Mouse (Mus musculus) liver, embryonic 12.5 days (tissue): ENCODE measurements around the gene Iqca. TPM values are rescaled to one million over a fixed set of nuclear protein-coding genes. Genes with fewer than 3 reads are reported as not detected.

Experiments
- ATAC-seq: fragments of 200-750 bp; cut with Nextera tagmentation; 2 replicates; pipeline ENCODE4 v1.8.0; 2017; ENCODE audit warnings: moderate number of reproducible peaks, mild to moderate bottlenecking, moderate library complexity
- H3K27ac ChIP-seq: fragments of 300-500 bp; sonication (generic); 2 replicates; pipeline ENCODE4 v1.5.1; 2016; ENCODE audit warnings: mild to moderate bottlenecking
- H3K27me3 ChIP-seq: fragments of 300-500 bp; sonication (generic); replicated peaks from 2 replicates; pipeline ENCODE4 v1.6.1; 2016; ENCODE audit warnings: mild to moderate bottlenecking, moderate library complexity
- H3K36me3 ChIP-seq: fragments of 300-500 bp; sonication (generic); 2 replicates; pipeline ENCODE4 v1.6.1; 2016; ENCODE audit warnings: mild to moderate bottlenecking, moderate library complexity
- H3K4me1 ChIP-seq: fragments of 300-500 bp; sonication (generic); 2 replicates; pipeline ENCODE4 v1.6.1; 2016
- H3K4me2 ChIP-seq: fragments of 300-500 bp; sonication (generic); 2 replicates; pipeline ENCODE4 v1.6.1; 2016; ENCODE audit warnings: mild to moderate bottlenecking, moderate library complexity
- H3K4me3 ChIP-seq: fragments of 300-500 bp; sonication (generic); 2 replicates; pipeline ENCODE4 v1.5.1; 2016; ENCODE audit warnings: mild to moderate bottlenecking, moderate library complexity
- H3K9ac ChIP-seq: fragments of 300-500 bp; sonication (generic); 2 replicates; pipeline ENCODE4 v1.6.1; 2016; ENCODE audit warnings: mild to moderate bottlenecking, moderate library complexity
- H3K9me3 ChIP-seq: fragments of 300-500 bp; sonication (generic); replicated peaks from 2 replicates; pipeline ENCODE4 v1.6.1; 2016; ENCODE audit warnings: mild to moderate bottlenecking, moderate library complexity
- WGBS: fragments of 180-500 bp; shearing (Covaris S2); methylation state at CpG from one replicate; pipeline ENCODE4 v1.1.7; 2016; ENCODE audit not compliant: insufficient replicate concordance; 5-methylcytosine and 5-hydroxymethylcytosine counted together
- polyA plus RNA-seq: library from polyadenylated mRNA; unstranded; fragments of >200 nt; fragmentation: Nextera tagmentation; extraction: Ambion mirVana; gene quantifications from 2 replicates; pipeline ENCODE4 v1.2.1, GENCODE M21; 2016

The Iqca gene
- polyA plus RNA-seq, 1 experiment from 2014 or later: 0.11 TPM

DNA sequence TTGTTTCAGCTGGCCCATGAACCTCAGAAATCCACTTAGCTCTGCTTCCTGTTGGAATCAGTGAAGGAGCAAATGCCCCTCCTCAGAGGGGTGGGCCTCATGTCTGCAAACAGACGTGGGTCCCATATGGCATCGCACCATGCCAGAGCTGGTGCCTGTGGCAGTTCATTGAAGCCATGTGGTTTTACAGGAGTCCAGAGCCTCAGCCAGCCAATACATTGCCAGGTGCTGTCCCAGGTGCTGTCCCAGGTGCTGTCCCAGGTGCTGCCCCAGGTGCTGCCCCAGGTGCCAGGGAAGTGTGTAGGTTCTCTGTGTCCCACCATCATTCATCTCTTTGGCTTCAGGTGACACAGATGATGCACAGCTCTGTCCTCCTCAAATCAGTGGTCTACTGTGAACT is 124.9 kb downstream of the Iqca start:
- no peak overlapping the region for H3K9ac ChIP-seq
- no peak for ATAC-seq
- WGBS: 46% methylated on average over 2 of the region's 2 CpGs

DNA sequence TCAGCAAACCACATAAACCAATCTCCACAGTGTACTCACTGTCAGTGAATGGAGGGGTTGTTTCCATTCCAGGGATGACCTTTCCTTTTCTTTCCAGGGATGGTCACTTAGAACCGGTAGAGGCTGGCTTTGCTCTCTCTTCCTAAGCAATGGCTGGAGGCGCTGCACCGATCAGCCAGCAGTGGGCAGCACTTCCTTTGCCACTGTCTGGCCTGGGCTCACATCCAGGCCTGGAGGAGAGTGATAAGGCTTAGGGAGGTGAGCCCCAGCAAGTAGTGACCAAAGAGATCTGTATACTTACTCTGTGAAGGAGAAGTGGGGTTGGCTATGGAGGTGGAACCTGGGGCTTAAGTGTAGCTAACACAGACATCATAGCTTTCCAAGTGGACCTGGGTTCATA is 126.3 kb downstream of the Iqca start:
- no peak for ATAC-seq
- Histone ChIP-seq H3K4me2 (no peak overlapping the region), H3K9me3 (no peaks in the 10 kb centered on the region), H3K4me1 (no peaks in the 10 kb centered on the region), H3K27me3 (no peaks in the 10 kb centered on the region; the same call in 1 of the 2 replicates), H3K36me3 (no peaks in the 10 kb centered on the region), H3K27ac (no peak overlapping the region), H3K4me3 (no peak overlapping the region), H3K9ac (no peak overlapping the region)
- 14% methylated on average over 3 of the region's 3 CpGs for WGBS

More for the DNA sequence above, 124.9 kb downstream of the Iqca start:
- Histone ChIP-seq H3K36me3 (no peaks in the 10 kb centered on the region), H3K4me1 (no peaks in the 10 kb centered on the region), H3K27me3 (no peaks in the 10 kb centered on the region; the same call in 1 of the 2 replicates), H3K9me3 (no peaks in the 10 kb centered on the region), H3K4me3 (no peak overlapping the region), H3K4me2 (no peak overlapping the region), H3K27ac (no peak overlapping the region)

DNA sequence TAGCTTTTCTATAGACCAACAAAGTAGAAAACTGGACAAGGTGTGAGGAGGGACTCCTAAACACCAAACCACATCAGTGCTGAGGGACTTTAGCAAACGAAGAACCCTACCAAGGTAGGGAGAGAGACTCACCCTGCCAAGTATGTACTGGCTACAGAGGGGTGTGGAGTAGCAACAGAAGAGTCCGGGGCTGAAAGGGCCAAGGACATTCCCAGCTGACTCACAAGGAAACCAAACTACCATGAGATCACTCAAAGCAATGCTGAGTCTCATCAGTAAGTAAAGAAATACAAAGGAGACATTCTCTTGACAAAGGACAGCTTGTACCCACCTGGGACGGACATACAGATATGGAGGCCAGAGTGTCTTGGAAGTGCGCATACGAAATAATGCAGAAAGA is 132.9 kb downstream of the Iqca start:
- Histone ChIP-seq H3K4me3 (no peak overlapping the region), H3K27me3 (no peaks in the 10 kb centered on the region; the same call in 1 of the 2 replicates)
- WGBS: 54% methylated on average over 5 of the region's 5 CpGs

DNA sequence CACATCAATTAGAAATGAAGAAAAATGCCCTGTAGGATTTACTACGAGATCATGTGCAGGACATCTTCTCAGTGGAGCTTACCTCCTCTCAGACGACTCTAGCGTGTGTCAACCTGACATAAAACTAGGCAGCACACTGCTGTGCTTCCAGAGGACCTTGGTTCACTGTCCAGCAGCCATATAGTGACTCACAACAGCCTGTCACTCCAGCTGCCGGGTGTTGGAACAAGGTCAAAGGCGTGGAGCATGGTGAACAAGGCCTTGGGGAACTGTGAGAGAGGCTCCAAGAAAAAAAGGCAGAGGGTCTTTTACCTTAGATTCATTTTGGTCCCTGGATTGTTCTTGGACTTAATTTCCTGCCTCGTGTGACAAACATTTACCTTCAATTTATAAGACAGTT is 135.1 kb downstream of the Iqca start:
- Histone ChIP-seq H3K9me3 (no peaks in the 10 kb centered on the region), H3K4me3 (no peak overlapping the region), H3K36me3 (no peaks in the 10 kb centered on the region), H3K27ac (no peak overlapping the region), H3K4me2 (no peak overlapping the region), H3K27me3 (no peaks in the 10 kb centered on the region), H3K4me1 (no peaks in the 10 kb centered on the region), H3K9ac (no peak overlapping the region)
- WGBS: 52% methylated on average over 6 of the region's 6 CpGs
- no peak for ATAC-seq

More for the DNA sequence above, 132.9 kb downstream of the Iqca start:
- H3K9me3 ChIP-seq: no peaks in the 10 kb centered on the region
- H3K9ac ChIP-seq: no peak overlapping the region
- no peak overlapping the region for H3K27ac ChIP-seq
- no peaks in the 10 kb centered on the region for H3K4me1 ChIP-seq
- no peak overlapping the region for H3K4me2 ChIP-seq
- H3K36me3 ChIP-seq: no peaks in the 10 kb centered on the region
- no peak for ATAC-seq

DNA sequence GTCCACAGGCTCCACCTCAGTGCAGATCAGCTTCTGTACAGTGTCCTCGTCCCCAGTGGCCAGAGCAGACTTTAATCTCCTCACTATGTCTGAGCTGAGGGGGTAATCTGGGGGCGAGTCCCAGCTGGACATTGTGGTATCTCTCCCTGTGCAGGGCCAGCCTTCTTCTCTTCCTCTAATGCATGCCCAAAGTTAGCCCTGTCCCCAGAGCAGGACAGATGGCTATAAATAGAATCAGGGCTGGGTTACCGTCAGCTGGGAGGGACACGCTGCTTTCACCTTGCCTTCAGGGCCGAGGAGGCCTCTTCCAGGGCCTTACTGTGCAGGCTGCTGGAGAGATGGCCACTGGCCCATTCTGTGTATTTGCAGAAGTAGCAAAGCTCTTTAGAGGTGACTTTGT is 138.8 kb downstream of the Iqca start, which contains the start of gene Asb18:
Gene Asb18, minus strand, starts transcription at position 221 of the 400 bp plus-strand sequence.
- WGBS: 49% methylated on average over 5 of the region's 5 CpGs
- no peaks in the 10 kb centered on the region for H3K36me3 ChIP-seq
- H3K27ac ChIP-seq: no peak within 1 kb of the TSS
- H3K27me3 ChIP-seq: no peaks in the 10 kb centered on the region
- H3K4me1 ChIP-seq: no peaks in the 10 kb centered on the region
- H3K9me3 ChIP-seq: no peaks in the 10 kb centered on the region
- no peak within 1 kb of the TSS for H3K4me3 ChIP-seq
- no peak within 1 kb of the TSS for H3K4me2 ChIP-seq
- ATAC-seq: no peak
- no peak within 1 kb of the TSS for H3K9ac ChIP-seq

DNA sequence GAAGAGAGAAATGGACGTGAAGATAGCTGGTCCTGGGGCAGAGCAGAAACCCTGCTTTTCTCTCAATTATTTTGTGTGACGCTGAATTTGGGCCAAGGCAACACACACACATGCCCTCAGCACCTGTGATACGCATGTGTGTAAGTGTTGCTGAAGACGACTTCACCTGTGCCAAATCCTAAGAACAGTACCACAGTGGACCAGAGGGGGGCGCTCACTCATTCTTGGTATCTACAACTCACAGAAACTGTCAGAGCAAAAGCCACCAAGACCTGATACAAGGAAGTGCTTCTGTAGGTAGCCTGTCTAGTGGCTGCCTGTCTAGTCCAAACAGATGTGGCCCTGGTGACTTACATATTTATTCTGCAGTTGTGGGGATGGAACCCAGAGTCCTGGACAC is 139.9 kb downstream of the Iqca start:
- Histone ChIP-seq H3K36me3 (no peaks in the 10 kb centered on the region), H3K27ac (no peak overlapping the region), H3K9me3 (no peaks in the 10 kb centered on the region), H3K4me2 (no peak overlapping the region), H3K4me3 (no peak overlapping the region), H3K27me3 (no peaks in the 10 kb centered on the region), H3K4me1 (no peaks in the 10 kb centered on the region), H3K9ac (no peak overlapping the region)
- no peak for ATAC-seq
- WGBS: 69% methylated on average over 5 of the region's 5 CpGs

DNA sequence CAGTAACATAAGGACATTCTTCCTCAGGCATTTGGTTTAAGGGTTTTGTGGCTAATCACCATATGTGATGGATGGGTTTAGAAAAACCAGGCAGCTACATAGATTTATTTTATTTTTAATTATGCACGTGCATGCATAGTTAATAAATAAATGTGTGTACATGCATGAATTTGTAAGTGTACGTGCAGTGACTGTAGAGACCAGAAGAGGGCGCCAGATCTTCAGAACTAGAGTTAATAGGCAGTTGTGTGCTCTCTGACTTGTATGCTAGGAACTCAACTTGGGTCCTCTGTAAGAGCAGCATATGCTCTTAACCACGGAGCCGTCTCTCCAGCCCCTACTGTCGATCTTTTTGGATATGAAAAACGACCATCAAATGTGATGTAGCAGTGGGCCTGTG is 140.4 kb downstream of the Iqca start:
- H3K4me3 ChIP-seq: no peak overlapping the region
- no peaks in the 10 kb centered on the region for H3K36me3 ChIP-seq
- H3K27me3 ChIP-seq: no peaks in the 10 kb centered on the region
- 50% methylated on average over 7 of the region's 7 CpGs for WGBS
- H3K9ac ChIP-seq: no peak overlapping the region
- H3K9me3 ChIP-seq: no peaks in the 10 kb centered on the region
- ATAC-seq: no peak
- no peak overlapping the region for H3K4me2 ChIP-seq
- no peak overlapping the region for H3K27ac ChIP-seq
- H3K4me1 ChIP-seq: no peaks in the 10 kb centered on the region

DNA sequence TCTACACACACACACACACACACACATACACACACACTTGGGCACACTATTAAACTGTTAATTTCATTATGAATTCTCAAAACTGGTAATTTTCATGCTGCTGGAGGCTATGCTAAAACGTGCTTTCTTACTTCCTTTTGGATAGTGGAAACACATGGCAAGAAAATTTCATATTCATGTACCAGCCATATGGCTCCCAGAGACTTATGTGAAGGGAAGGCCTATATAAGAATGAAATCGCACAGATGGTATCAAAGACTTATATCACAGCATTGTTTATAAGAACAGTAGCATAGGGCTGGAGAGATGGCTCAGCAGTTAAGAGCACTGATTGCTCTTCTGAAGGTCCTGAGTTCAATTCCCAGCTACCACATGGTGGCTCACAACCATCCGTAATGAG is 141.0 kb downstream of the Iqca start:
- ATAC-seq: no peak
- no peaks in the 10 kb centered on the region for H3K36me3 ChIP-seq
- WGBS: 44% methylated on average over 3 of the region's 3 CpGs
- H3K4me3 ChIP-seq: no peak overlapping the region
- no peaks in the 10 kb centered on the region for H3K4me1 ChIP-seq
- no peaks in the 10 kb centered on the region for H3K9me3 ChIP-seq
- no peak overlapping the region for H3K27ac ChIP-seq
- H3K4me2 ChIP-seq: no peak overlapping the region
- no peak overlapping the region for H3K9ac ChIP-seq
- H3K27me3 ChIP-seq: no peaks in the 10 kb centered on the region

DNA sequence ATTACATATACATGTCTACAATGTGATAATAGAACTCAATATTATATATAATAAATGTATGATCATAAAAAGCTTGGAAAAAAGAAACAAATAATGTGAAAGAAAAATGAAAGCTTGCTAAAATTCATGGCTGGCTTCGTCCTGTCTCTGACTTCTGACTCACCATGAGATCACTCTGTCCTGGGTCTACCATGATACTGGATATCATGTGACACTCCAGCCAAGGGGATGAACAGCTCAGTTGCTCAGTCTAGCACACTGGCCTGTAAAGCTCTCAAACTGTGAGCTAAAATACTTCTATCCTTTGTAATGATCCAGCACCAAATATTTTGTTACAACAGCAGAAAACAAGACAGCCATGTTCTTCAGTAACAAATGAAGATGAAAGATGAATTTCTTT is 143.1 kb downstream of the Iqca start:
- H3K36me3 ChIP-seq: no peaks in the 10 kb centered on the region
- no peaks in the 10 kb centered on the region for H3K9me3 ChIP-seq
- no peaks in the 10 kb centered on the region for H3K27me3 ChIP-seq
- H3K9ac ChIP-seq: no peak overlapping the region
- WGBS: 53% methylated on average over 1 of the region's 1 CpGs
- H3K27ac ChIP-seq: no peak overlapping the region
- no peak overlapping the region for H3K4me3 ChIP-seq
- ATAC-seq: no peak
- H3K4me2 ChIP-seq: no peak overlapping the region
- no peaks in the 10 kb centered on the region for H3K4me1 ChIP-seq

DNA sequence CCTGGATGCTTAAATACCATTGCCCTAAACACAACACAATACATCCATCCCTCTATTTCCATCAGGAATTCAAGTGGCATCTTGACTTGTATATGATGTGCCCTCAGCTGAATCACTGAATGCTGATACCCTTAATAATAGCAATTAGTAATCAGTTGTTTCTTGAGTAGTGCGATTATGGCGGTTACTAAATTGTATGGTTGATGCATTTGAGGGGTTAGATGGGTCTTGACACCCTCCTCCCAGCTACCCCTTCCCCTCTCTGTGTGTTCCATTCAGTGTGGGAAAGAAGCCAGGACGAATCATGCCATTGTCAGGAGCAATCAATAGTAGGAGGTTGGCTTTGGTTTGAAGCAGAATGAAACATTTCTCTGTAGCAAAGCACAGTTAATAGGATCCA is 144.0 kb downstream of the Iqca start:
- Histone ChIP-seq H3K27me3 (no peaks in the 10 kb centered on the region), H3K4me2 (no peak overlapping the region), H3K4me1 (no peaks in the 10 kb centered on the region), H3K9me3 (no peaks in the 10 kb centered on the region), H3K4me3 (no peak overlapping the region), H3K9ac (no peak overlapping the region), H3K36me3 (no peaks in the 10 kb centered on the region), H3K27ac (no peak overlapping the region)
- no peak for ATAC-seq
- WGBS: 56% methylated on average over 3 of the region's 3 CpGs

DNA sequence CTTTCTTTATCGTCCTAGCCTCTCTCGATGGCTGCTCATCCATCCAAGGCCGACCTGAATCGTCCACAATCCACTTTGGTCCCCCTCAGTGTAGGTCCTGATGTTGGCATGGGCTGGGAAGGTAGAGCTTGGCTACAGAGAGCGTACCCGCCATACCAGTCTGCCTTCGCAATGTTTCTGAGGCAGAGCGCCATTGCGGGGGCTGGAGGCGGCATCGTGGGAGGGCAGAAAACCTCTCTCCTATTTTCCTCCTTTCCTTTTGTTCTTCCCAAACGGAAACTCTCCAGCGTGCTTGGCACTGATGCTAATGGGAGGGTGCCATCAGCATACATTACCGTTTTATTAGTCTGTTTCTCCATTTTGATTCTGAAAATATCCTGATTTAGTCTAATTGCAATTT is 146.5 kb downstream of the Iqca start:
- H3K4me3 ChIP-seq: no peak overlapping the region
- H3K9ac ChIP-seq: no peak overlapping the region
- no peaks in the 10 kb centered on the region for H3K36me3 ChIP-seq
- no peaks in the 10 kb centered on the region for H3K27me3 ChIP-seq
- H3K4me2 ChIP-seq: no peak overlapping the region
- 57% methylated on average over 14 of the region's 14 CpGs for WGBS
- no peaks in the 10 kb centered on the region for H3K9me3 ChIP-seq
- no peak overlapping the region for H3K27ac ChIP-seq
- ATAC-seq: no peak
- H3K4me1 ChIP-seq: no peaks in the 10 kb centered on the region

DNA sequence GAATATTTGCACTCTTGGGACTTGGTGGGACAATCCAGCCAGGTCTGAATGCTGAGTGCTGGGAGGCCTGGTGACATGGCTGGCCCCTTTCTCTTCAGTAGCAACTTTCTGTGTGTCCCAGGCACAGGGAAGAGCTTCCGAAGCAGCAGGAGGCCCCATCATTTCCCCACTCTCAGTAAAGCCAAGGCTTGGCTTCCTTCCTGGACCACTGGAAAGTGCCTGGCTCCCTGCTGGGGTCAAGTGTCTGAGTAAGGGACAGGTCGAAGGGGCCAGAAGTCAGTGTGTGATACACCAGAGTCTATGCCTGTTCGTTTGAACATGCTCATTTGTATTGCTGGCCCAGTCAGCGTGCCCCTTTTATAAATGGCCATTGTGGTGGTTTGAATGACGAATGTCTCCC is 152.2 kb downstream of the Iqca start:
- no peak overlapping the region for H3K27ac ChIP-seq
- H3K9ac ChIP-seq: no peak overlapping the region
- peaks cover 7% of the 10 kb centered on the region; the same call in 1 of the 2 replicates for H3K27me3 ChIP-seq
- H3K36me3 ChIP-seq: no peaks in the 10 kb centered on the region
- no peak overlapping the region for H3K4me2 ChIP-seq
- no peaks in the 10 kb centered on the region for H3K9me3 ChIP-seq
- no peaks in the 10 kb centered on the region for H3K4me1 ChIP-seq
- WGBS: 48% methylated on average over 5 of the region's 5 CpGs
- H3K4me3 ChIP-seq: no peak overlapping the region
- no peak for ATAC-seq

DNA sequence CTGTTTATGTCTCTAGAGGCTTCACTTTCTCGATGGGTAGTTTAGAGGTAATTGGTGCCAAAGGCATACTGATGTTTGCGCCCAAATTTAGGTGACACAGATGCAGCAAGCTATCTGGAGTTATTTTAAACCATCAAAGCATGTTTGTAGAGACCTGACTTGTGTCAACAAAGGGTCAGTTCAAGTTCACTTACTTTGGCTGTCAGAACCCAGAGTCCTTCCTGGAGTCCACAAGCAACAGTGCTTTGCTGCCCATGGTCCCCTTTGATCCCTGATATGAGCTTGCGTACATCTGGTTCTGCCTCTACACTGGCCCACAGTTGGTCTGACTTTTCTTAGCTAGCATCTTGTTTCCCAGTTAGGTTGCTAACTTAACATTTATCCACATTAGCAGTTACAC is 153.3 kb downstream of the Iqca start:
- Histone ChIP-seq H3K4me3 (no peak overlapping the region), H3K9ac (no peak overlapping the region), H3K4me2 (no peak overlapping the region), H3K36me3 (no peaks in the 10 kb centered on the region), H3K9me3 (no peaks in the 10 kb centered on the region), H3K27ac (no peak overlapping the region), H3K4me1 (no peaks in the 10 kb centered on the region), H3K27me3 (peaks cover 14% of the 10 kb centered on the region)
- 63% methylated on average over 3 of the region's 3 CpGs for WGBS
- ATAC-seq: no peak
